Comparison of ENCODE assay signal across 26 mouse cellular contexts in genomic region chr12:15961834-15962233, GRCm38 (mm10).
A peak's percentile ranks its signal among the peaks of the same experiment; 100 is the strongest.
DNase-seq lines count a peak whose midpoint lies in the region; ATAC-seq lines count a peak whose summit lies in the region.
"Had no signal": no experiment of that assay in that cellular context is flagged by ENCODE, and none has a peak within 500 bp of the region (broad histone marks: within the 10 kb centered on the region; RNA-seq: fewer than 3 reads in every experiment).

No protein-coding gene starts in this region.

- H3K4me1 ChIP-seq in liver, embryonic 11.5 days (replicated peaks; ENCODE audit: control insufficient read depth, insufficient read depth, low read length), result no peaks in the 10 kb centered on the region
- H3K4me1 ChIP-seq: embryonic facial prominence, embryonic 12.5 days; embryonic facial prominence, embryonic 15.5 days; heart, embryonic 13.5 days had no signal

- no peak overlapping the region for H3K9ac ChIP-seq in liver, embryonic 11.5 days (ENCODE audit: low read depth, low read length)
- H3K9ac ChIP-seq: embryonic facial prominence, embryonic 12.5 days; embryonic facial prominence, embryonic 15.5 days; forebrain, postnatal 0 days; heart, embryonic 13.5 days; hindbrain, embryonic 14.5 days had no signal

- ATAC-seq in liver, embryonic 11.5 days (replicated peaks; ENCODE audit: low FRiP score), result peak; percentile 39; the same call in 1 of the 2 replicates
- peak; percentile 63 for ATAC-seq in megakaryocyte progenitor cell, adult 5-6 weeks (replicated peaks; ENCODE audit: poor library complexity)
- ATAC-seq in megakaryocyte, adult 5-6 weeks (ENCODE audit: poor library complexity, severe bottlenecking), result no peak
- ATAC-seq: CD4-positive, CD25-positive, alpha-beta regulatory T cell, adult 4 months; forebrain, embryonic 14.5 days; forebrain, postnatal 0 days; hindbrain, postnatal 0 days; Patski had no signal

- H3K27me3 ChIP-seq in liver, embryonic 11.5 days (replicated peaks; ENCODE audit: control insufficient read depth, insufficient read depth, low read length), result no peaks in the 10 kb centered on the region
- H3K27me3 ChIP-seq: embryonic facial prominence, embryonic 12.5 days; embryonic facial prominence, embryonic 15.5 days; heart, embryonic 13.5 days; Patski had no signal

- no peak overlapping the region for H3K4me2 ChIP-seq in liver, embryonic 11.5 days
- H3K4me2 ChIP-seq: embryonic facial prominence, embryonic 12.5 days; embryonic facial prominence, embryonic 15.5 days; heart, embryonic 13.5 days; hindbrain, embryonic 14.5 days had no signal

- DNase-seq in liver, embryonic 11.5 days (ENCODE audit: low spot score), result no peak
- no peak for DNase-seq in liver
- DNase-seq in thymus, postnatal 4 days, result peak; percentile 6
- no peak for DNase-seq in thymus, postnatal 0 days (ENCODE audit: low spot score)
- DNase-seq in testis, postnatal 10 days (ENCODE audit: low spot score), result no peak
- DNase-seq: adrenal gland, postnatal 10 days; cerebellum, adult 11 months; cerebellum, adult 2 months; cerebellum, adult 9-11 months; cerebellum, postnatal 25 days; forebrain, postnatal 0 days; gastrocnemius, adult 2 months; gastrocnemius, postnatal 14 days; heart, adult 18-20 months; heart, postnatal 14 days; heart, postnatal 4 days had no signal

- no peak overlapping the region for H3K27ac ChIP-seq in liver, embryonic 11.5 days (ENCODE audit: low read depth, low read length)
- H3K27ac ChIP-seq: embryonic facial prominence, embryonic 12.5 days; embryonic facial prominence, embryonic 15.5 days; gastrocnemius, adult 2 months; heart, embryonic 13.5 days; hindbrain, embryonic 14.5 days; hindbrain, postnatal 0 days had no signal

- 69% methylated on average over 2 of the region's 2 CpGs for WGBS in liver, embryonic 11.5 days

- no peaks in the 10 kb centered on the region for H3K9me3 ChIP-seq in liver, embryonic 11.5 days (ENCODE audit: control insufficient read depth, low read length)
- H3K9me3 ChIP-seq: embryonic facial prominence, embryonic 12.5 days; embryonic facial prominence, embryonic 15.5 days; heart, embryonic 13.5 days had no signal

- no peaks in the 10 kb centered on the region for H3K36me3 ChIP-seq in liver, embryonic 11.5 days (ENCODE audit: control insufficient read depth, insufficient read depth, low read length)
- H3K36me3 ChIP-seq: embryonic facial prominence, embryonic 12.5 days; embryonic facial prominence, embryonic 15.5 days; heart, embryonic 13.5 days had no signal

- no peak overlapping the region for H3K4me3 ChIP-seq in liver, embryonic 11.5 days (ENCODE audit: low read depth, low read length)
- H3K4me3 ChIP-seq: embryonic facial prominence, embryonic 12.5 days; embryonic facial prominence, embryonic 15.5 days; gastrocnemius, adult 2 months; heart, embryonic 13.5 days had no signal
